Mouse (Mus musculus): ENCODE results near the gene Fam98a. TPM values are rescaled to one million over a fixed set of nuclear protein-coding genes. Genes with fewer than 3 reads are reported as not detected.

Fam98a gene
- polyA plus RNA-seq (2017; shearing (Covaris generic)): 17.0 TPM

DNA sequence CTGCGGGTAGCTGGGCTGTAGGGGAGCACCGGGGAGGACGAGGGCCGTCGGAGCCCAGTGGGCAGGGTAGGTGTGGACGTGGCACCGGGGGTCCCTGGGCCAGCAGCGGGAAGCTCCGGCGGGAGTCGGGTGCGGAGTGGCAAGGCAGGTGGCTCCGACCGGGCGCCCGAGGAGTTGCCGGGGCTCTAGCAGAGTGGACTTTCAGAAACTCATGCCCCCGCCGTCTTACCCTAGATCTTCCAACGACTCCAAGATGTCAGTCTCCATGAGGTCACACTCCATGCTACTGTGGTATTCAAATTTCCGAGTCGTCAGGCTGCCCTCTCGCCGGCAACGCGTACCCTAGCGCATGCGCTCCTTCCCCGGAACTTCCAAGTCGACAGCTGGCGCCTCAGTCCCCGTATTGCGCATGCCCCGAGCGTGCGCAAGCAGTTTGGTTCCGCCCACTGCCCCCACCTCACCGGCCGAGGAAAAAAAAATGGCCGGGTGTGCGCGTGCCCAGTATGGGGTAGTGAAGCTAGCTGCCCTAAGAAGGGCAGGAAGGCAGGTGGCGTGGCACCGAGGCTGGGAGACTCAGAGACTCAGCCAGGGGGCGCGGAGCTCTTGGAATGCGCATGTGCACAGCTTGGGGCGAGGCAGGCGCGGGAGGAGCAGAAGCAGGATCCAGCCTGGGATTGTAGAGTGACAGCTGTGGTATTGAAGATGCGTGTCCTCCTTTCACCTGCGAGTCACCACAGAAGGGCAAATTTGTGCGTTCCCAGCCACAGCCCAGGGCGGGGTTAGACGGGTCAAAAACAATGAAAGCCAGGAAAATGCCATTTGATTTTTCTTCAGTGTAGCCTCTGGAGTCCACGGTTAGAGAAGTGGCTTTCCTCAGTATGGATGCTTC is at the start of gene Fam98a:
Gene Fam98a, minus strand, starts transcription at position 435 of the 889 bp plus-strand sequence.

Other genes starting within 250 kb of the Fam98a start
- not detected for gene Rasgrp3, start 116.0 kb downstream of the Fam98a start, polyA plus RNA-seq (2017; shearing (Covaris generic))

All from naive thymus-derived CD4-positive, alpha-beta T cell, adult 5 months (primary cell).